Mouse (Mus musculus): Measurements from ENCODE around the gene Rnf11. TPM values are rescaled to one million over a fixed set of nuclear protein-coding genes. Genes with fewer than 3 reads are reported as not detected.

The Rnf11 gene
- polyA plus RNA-seq (2012; fragmentation: generic; extraction: Trizol): 10 to 100 TPM in 1 of 2 experiments, 1 to 10 TPM in 1; 3.7 to 17.5 TPM

DNA sequence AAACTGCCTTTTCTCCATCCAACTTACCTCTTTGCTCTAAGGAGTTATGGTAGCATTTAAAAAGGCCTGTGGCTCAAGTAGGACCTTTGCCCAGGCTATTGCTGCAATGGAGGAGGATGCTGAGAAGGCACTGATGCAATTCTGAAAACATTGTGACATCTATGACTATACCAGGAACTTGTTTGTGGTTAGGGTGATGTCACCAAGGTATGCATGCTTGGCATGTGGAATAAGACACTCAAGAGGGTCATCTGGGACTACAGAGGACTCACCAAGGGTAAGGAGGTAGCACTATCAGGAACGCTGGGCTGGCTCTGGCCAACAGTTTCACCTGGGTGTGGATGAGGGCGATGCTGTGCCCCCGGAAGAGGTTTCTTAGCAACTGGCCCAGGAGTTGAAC lies at the start of gene Rnf11:
Rnf11 (minus strand) TSS at position 108 of the 400 bp plus-strand sequence.

DNA sequence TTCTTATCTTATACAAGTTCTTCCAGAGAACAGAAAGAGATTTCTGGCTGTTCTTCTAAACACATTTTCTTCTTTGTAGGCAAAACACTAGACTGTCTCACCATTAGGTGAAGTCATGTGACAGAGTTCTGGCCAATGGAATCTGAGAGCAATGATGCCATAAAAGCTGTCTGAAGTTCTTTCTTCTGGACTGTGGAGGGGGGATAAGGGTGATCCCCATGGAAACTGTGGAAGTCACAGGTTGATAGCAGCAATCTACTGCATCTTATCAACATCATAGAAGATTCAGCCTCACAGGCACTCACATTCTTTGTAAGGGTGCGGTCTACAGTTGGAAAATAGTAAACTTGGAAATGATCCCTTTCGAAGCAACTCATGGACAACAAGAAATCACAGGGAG lies 46.6 kb upstream of the Rnf11 start, which contains the start of gene 4930522H14Rik:
4930522H14Rik (minus strand) TSS at position 187 of the 400 bp plus-strand sequence.

DNA sequence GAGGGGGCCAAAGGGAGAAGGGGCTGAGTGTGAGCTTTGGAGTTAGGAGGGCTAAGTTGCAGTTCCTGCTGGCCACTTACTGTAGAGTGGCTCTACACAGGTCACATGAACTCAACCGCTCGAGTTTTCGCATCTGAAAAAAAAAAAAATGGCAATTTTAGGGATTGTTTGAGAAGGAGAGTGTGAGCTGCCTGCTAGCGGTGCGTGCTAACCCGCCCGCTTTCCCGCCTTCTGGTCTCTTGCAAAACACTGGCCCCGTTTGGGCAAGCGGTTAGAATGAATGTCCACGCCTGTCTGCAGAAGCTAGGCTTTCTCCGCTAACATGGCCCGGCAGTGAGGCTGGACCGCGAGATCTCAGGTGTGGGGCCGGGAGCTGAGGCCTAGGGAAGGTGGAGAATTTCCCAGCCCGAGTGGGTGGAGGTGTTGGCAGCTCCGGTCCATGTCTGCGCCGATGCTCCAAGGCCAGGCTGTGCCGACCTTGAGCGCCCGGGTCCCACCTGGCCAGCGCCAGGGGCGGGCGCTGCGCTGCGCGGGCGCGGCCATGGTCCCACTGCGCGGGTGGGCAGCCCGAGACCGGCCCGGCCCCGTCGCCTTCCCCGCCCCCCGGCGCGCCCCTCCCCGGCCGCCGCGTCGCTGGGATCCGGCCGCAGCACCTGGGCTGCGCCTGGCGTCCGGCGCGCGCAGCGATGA lies 77.9 kb downstream of the Rnf11 start, which contains the start of gene Ttc39a:
Ttc39a (plus strand) TSS at position 138 of the 690 bp plus-strand sequence.

Other genes with a start within 250 kb of the Rnf11 start
- 10 to 100 TPM in 1 of 2 experiments, 1 to 10 TPM in 1; 1.3 to 10.4 TPM for gene Eps15, start 204.5 kb downstream of the Rnf11 start, polyA plus RNA-seq (2012; fragmentation: generic; extraction: Trizol)
- under 1 TPM; 0.53 to 0.72 TPM for gene Ttc39a, start 78.1 kb downstream of the Rnf11 start, polyA plus RNA-seq (2012; fragmentation: generic; extraction: Trizol)
- gene 4930522H14Rik, start 46.6 kb upstream of the Rnf11 start, polyA plus RNA-seq (2012; fragmentation: generic; extraction: Trizol): not detected
- 10 to 100 TPM in 1 of 2 experiments, 1 to 10 TPM in 1; 7.3 to 43.4 TPM for gene Cdkn2c, start 182.5 kb upstream of the Rnf11 start, polyA plus RNA-seq (2012; fragmentation: generic; extraction: Trizol)
- 10 to 100 TPM in 1 of 2 experiments, 1 to 10 TPM in 1; 6.4 to 12.3 TPM for gene Faf1, start 191.9 kb upstream of the Rnf11 start, polyA plus RNA-seq (2012; fragmentation: generic; extraction: Trizol)